Mouse (Mus musculus) kidney, adult 2 months (tissue): ENCODE results near the gene Cnot1. TPM values are rescaled to one million over a fixed set of nuclear protein-coding genes. Genes with fewer than 3 reads are reported as not detected.

ENCODE experiments used
- DNase-seq: peaks from one replicate; pipeline ENCODE4 v3.0.0; 2021
- H3K27ac ChIP-seq: fragments of 200-500 bp; 2 replicates; pipeline ENCODE4 v1.5.1; 2012; ENCODE audit warnings: low read depth, low read length, control low read depth, inconsistent platforms; ENCODE audit not compliant: insufficient read depth
- H3K27me3 ChIP-seq: fragments of 200-500 bp; replicated peaks from 2 replicates; pipeline ENCODE4 v1.6.1; 2012; ENCODE audit warnings: mild to moderate bottlenecking, moderate library complexity, low read length, inconsistent platforms; ENCODE audit not compliant: control insufficient read depth, insufficient read depth
- H3K36me3 ChIP-seq: fragments of 200-500 bp; 2 replicates; pipeline ENCODE4 v1.6.1; 2012; ENCODE audit warnings: mild to moderate bottlenecking, moderate library complexity, low read length, inconsistent platforms; ENCODE audit not compliant: control insufficient read depth, insufficient read depth
- H3K4me1 ChIP-seq: fragments of 200-500 bp; 2 replicates; pipeline ENCODE4 v1.6.1; 2011; ENCODE audit warnings: low read length; ENCODE audit not compliant: control insufficient read depth, insufficient read depth
- H3K4me3 ChIP-seq: fragments of 200-500 bp; 2 replicates; pipeline ENCODE4 v1.5.1; 2011; ENCODE audit warnings: mild to moderate bottlenecking, low read depth, low read length, control low read depth; ENCODE audit not compliant: insufficient read depth
- CTCF ChIP-seq: fragments of 200-500 bp; conservative IDR thresholded peaks from 2 replicates; pipeline ENCODE4 v1.5.1; 2011; ENCODE audit warnings: low read depth, mild to moderate bottlenecking, control low read depth, low read length, moderate library complexity, mixed read lengths; ENCODE audit not compliant: insufficient read depth, insufficient read length
- POLR2A ChIP-seq: fragments of 200-500 bp; IDR thresholded peaks from one replicate; pipeline ENCODE4 v1.6.1; 2011; ENCODE audit warnings: low read depth, low read length, control low read depth
- WGBS: fragments of 180-500 bp; shearing (Covaris S2); methylation state at CpG from one replicate; pipeline ENCODE4 v1.1.7; 2018; 5-methylcytosine and 5-hydroxymethylcytosine counted together
- polyA plus RNA-seq: library from polyadenylated mRNA; depleted of rRNA; stranded (reverse); fragments of >200 nt; gene quantifications from 2 replicates; pipeline ENCODE4 v1.2.3, GENCODE M21; 2012

Cnot1 gene
- polyA plus RNA-seq, 1 experiment, result 57.4 TPM

DNA sequence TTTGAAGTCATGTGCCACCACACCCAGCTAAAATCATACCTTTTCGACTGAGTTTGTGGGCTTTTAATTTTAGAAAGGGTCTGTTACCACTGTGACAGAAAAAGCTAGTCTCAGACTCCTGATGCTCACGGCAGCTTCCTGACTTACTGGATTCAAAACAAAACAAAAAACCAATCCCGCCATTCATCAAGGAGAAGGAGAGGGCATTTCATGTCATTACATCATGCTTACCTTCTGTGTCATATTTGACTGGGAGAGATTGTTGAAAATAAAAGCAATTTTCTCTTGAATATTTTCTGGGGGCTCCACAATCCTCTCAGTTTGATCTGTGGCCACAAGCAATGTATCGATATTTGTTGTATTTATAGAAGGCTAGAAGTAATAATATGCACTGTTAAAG, 59.2 kb downstream of the Cnot1 start:
- Histone ChIP-seq H3K36me3 (peaks cover 24% of the 10 kb centered on the region), H3K27ac (no peak overlapping the region), H3K4me1 (no peaks in the 10 kb centered on the region), H3K4me3 (no peak overlapping the region), H3K27me3 (no peaks in the 10 kb centered on the region)
- no peak for DNase-seq
- TF ChIP-seq POLR2A, result no peak
- no peak for TF ChIP-seq CTCF
- WGBS, result 91% methylated on average over 4 of the region's 4 CpGs

DNA sequence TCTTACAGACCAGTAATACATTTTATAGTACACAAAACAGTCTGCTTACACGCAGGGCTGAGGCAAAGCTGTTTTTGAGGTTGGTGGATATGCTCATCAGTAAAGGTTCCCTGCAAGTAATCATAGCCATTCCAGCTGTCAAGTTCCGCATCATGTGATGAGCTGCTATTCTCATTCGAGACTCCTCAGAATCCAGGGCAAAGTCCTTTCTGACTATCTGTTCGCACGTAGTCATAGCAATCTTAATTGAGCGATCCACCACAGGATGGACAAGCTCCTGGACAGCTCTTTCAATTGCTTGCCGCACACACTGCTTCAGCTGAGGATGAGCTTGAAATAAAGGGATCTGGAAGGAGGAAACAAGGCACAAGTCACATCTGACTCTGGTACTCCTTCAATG, 65.5 kb downstream of the Cnot1 start:
- peaks cover 21% of the 10 kb centered on the region for H3K36me3 ChIP-seq
- TF ChIP-seq POLR2A, result no peak
- no peak for TF ChIP-seq CTCF
- H3K4me3 ChIP-seq, result no peak overlapping the region
- no peaks in the 10 kb centered on the region for H3K27me3 ChIP-seq
- H3K4me1 ChIP-seq, result no peaks in the 10 kb centered on the region; the same call in 1 of the 2 replicates
- WGBS, result 59% methylated on average over 7 of the region's 7 CpGs
- no peak overlapping the region for H3K27ac ChIP-seq
- DNase-seq, result peak; percentile 50

DNA sequence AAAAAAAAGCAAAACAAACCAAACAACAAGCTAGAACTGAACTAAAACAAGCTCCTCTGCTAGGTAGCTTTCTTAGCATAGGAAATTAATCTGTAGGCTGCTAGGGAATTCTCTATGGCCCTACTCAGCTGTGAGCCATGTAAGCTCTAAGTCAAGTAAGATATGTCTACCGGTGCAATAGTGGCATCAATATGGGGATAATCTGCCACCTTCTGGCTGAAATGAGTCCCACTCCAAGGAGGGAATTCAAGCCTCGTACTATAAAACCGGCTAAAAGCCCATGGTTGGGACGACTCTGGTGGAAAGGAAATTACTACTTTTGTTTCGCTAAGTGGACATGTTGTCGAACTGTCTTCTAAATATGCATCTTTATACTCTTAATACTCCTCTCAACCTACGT, 68.7 kb downstream of the Cnot1 start:
- TF ChIP-seq CTCF (0 out of 2 replicates have a peak, but pooled peaks have one; percentile 7), POLR2A (no peak)
- peaks cover 12% of the 10 kb centered on the region for H3K36me3 ChIP-seq
- no peak overlapping the region for H3K4me3 ChIP-seq
- peak; percentile 29 for DNase-seq
- H3K27ac ChIP-seq, result peak overlapping the region; percentile 38
- H3K4me1 ChIP-seq, result no peaks in the 10 kb centered on the region; the same call in 1 of the 2 replicates
- no peaks in the 10 kb centered on the region for H3K27me3 ChIP-seq
- 48% methylated on average over 7 of the region's 7 CpGs for WGBS

DNA sequence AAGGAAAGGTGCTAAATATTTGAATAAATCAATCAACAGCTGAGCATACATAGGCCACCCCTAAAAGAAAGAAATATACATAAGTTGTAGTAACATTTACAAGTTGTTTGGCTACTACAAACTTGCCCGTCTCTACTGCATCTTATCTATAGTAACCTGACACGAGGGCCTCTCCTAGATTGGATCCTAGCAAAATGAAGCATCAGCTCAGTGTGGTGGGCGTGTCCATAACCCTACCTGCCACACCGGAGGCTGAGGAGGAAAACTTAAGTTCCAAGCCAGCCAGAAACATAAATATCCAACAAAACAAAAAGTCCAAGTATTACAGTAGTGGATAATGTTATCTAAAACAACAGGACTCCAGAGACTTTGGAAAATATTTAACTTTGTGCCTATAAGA, 79.6 kb downstream of the Cnot1 start:
- Histone ChIP-seq H3K4me3 (no peak overlapping the region), H3K27me3 (no peaks in the 10 kb centered on the region), H3K27ac (no peak overlapping the region), H3K36me3 (peaks cover 14% of the 10 kb centered on the region), H3K4me1 (no peaks in the 10 kb centered on the region)
- DNase-seq, result no peak
- WGBS, result 80% methylated on average over 4 of the region's 4 CpGs
- TF ChIP-seq CTCF, result no peak

DNA sequence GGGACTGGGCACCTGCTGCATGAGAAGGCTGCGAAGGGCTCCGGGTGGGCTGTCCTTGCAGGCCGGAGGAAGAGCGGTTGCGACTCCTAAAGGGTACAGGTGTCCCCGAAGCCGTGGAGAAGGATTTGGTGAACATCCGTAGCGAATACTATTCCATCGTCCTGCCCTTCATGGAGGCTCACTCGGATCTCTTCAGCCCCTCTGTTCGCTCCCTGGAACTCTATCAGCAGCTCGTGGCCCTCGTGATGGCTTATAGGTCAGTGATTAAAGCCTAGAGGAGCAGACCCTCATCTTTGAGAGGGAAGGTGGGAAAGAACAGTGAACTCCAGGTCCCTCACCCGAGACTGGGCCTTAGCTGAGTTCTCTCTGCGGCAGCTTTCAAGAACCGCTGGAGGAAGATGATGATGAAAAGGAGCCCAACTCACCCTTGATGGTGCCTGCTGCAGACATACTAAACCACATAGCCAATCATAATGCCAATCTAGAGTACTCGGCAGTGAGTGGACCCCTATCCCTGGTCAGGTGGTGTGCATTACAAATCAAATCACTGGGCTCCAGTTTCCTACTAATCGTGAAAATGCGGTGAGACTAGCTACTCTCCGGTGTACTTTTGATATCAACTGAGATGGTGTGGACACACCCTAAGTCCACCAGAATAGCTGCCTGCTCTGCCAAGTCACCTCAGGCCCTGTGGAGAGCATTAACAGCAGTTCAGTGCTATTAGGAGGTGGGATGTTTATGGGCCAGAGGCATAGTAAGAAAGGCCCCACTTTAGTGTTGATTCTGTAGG, 90.5 kb downstream of the Cnot1 start:
- WGBS, result 19% methylated on average over 21 of the region's 21 CpGs
- TF ChIP-seq CTCF, result no peak
- DNase-seq, result no peak
- H3K4me1 ChIP-seq, result peaks cover 5% of the 10 kb centered on the region; the same call in 1 of the 2 replicates
- H3K36me3 ChIP-seq, result peaks cover 2% of the 10 kb centered on the region
- no peaks in the 10 kb centered on the region for H3K27me3 ChIP-seq
- no peak overlapping the region for H3K27ac ChIP-seq
- peak overlapping the region; percentile 75 for H3K4me3 ChIP-seq

DNA sequence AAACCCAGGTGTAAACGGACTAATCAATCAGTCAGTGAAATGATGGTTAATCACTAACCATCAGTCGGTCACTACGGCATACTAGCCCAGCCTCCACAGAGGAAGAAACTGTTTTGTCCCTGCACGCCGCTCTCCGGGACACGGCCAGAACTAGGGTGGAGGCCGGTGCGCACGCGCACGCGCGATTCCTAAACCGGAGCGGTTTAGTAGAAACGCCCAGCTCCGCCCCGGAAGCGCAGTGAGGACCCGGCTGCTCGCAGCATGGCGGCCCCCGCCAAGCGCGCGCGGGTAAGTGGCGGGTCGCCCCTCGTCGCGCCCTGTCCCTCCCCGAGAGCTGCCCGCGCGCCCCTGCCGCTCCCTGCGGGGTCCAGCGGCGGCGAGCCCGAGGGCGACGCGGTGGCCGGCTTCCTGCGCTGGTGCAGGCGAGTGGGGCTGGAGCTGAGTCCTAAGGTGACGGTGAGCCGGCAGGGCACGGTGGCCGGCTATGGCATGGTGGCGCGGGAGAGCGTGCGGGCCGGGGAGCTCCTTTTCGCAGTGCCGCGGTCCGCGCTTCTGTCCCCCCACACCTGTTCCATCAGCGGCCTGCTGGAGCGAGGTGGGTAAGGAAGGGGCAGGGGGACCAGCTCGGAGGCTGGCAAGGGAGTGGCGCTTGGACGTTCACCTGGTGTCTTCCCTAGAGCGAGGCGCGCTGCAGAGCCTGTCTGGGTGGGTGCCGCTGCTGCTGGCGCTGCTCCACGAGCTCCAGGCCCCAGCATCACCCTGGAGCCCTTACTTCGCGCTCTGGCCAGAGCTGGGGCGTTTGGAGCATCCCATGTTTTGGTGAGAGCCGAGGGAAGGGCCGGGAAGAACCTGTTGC, 91.4 kb downstream of the Cnot1 start, which contains the start of gene Setd6:
Setd6 (plus strand) TSS at position 206 of the 856 bp plus-strand sequence.
- H3K27ac ChIP-seq, result peak within 1 kb of the TSS; percentile 18
- H3K27me3 ChIP-seq, result no peaks in the 10 kb centered on the region
- DNase-seq, result peak; percentile 93
- H3K4me1 ChIP-seq, result peaks cover 5% of the 10 kb centered on the region; the same call in 1 of the 2 replicates
- under 1% methylated on average over 78 of the region's 79 CpGs for WGBS
- peak; percentile 30 for TF ChIP-seq POLR2A
- TF ChIP-seq CTCF, result no peak
- peak within 1 kb of the TSS; percentile 75 for H3K4me3 ChIP-seq
- no peaks in the 10 kb centered on the region; the same call in none of the 2 replicates for H3K36me3 ChIP-seq
